ENCODE assay signal across 8 mouse cellular contexts in genomic region chr1:171328839-171329432, GRCm38 (mm10). TPM values are rescaled to one million over a fixed set of nuclear protein-coding genes. Genes with fewer than 3 reads are reported as not detected.
A peak's percentile ranks its signal among the peaks of the same experiment; 100 is the strongest.
DNase-seq lines count a peak whose midpoint lies in the region; ATAC-seq and TF ChIP-seq lines count a peak whose summit lies in the region.

Gene Dedd (plus strand): TSS chr1:171329145.

- dilution Hi-C loops in CH12.LX (cut with MboI; ENCODE audit: extremely low pct_ligation_motif_present, extremely low pct_unique_long_range_greater_than_20kb, low sequenced_read_pairs) = no loop called here

- H3K4me2 ChIP-seq in CH12.LX (ENCODE audit: insufficient read depth, low read depth, poor library complexity, severe bottlenecking) = peak within 1 kb of the TSS; percentile 99
- peak within 1 kb of the TSS; percentile 91 for H3K4me2 ChIP-seq in forebrain, embryonic 11.5 days (ENCODE audit: low read depth, low read length, severe bottlenecking)
- peak within 1 kb of the TSS; percentile 97 for H3K4me2 ChIP-seq in heart, embryonic 16.5 days (ENCODE audit: low read depth, low read length)
- peak within 1 kb of the TSS; percentile 78 for H3K4me2 ChIP-seq in liver, embryonic 15.5 days
- H3K4me2 ChIP-seq in neural tube, embryonic 12.5 days (replicated peaks) = peak within 1 kb of the TSS; percentile 90

- peak; percentile 93 for ATAC-seq in forebrain, embryonic 11.5 days (replicated peaks; ENCODE audit: low FRiP score)
- peak; percentile 90 for ATAC-seq in heart, embryonic 16.5 days (replicated peaks; ENCODE audit: extremely low read depth, insufficient read depth, low FRiP score)
- peak; percentile 84 for ATAC-seq in liver, embryonic 15.5 days (ENCODE audit: insufficient read depth)
- peak; percentile 94 for ATAC-seq in neural tube, embryonic 12.5 days (ENCODE audit: low FRiP score, low read depth)

- peak within 1 kb of the TSS; percentile 91 for H3K27ac ChIP-seq in CH12.LX (ENCODE audit: insufficient read depth, low read depth)
- H3K27ac ChIP-seq in forebrain, embryonic 11.5 days (ENCODE audit: low read depth, low read length) = peak within 1 kb of the TSS; percentile 99
- peak within 1 kb of the TSS; percentile 100 for H3K27ac ChIP-seq in heart, embryonic 16.5 days (ENCODE audit: low read length)
- peak within 1 kb of the TSS; percentile 98 for H3K27ac ChIP-seq in liver, embryonic 15.5 days (replicated peaks)
- H3K27ac ChIP-seq in neural tube, embryonic 12.5 days = peak within 1 kb of the TSS; percentile 97

- no peaks in the 10 kb centered on the region for H3K27me3 ChIP-seq in CH12.LX (replicated peaks)
- no peaks in the 10 kb centered on the region for H3K27me3 ChIP-seq in forebrain, embryonic 11.5 days (ENCODE audit: control insufficient read depth, insufficient read depth, low read length)
- no peaks in the 10 kb centered on the region for H3K27me3 ChIP-seq in heart, embryonic 16.5 days (ENCODE audit: control insufficient read depth, insufficient read depth, low read length)
- no peaks in the 10 kb centered on the region for H3K27me3 ChIP-seq in liver, embryonic 15.5 days
- H3K27me3 ChIP-seq in neural tube, embryonic 12.5 days (replicated peaks) = no peaks in the 10 kb centered on the region

- H3K4me1 ChIP-seq in CH12.LX (ENCODE audit: control insufficient read depth in 1 of 2, insufficient read depth in 2 of 2) = peaks cover 13 to 54% of the 10 kb centered on the region in 2 experiments
- H3K4me1 ChIP-seq in forebrain, embryonic 11.5 days (replicated peaks; ENCODE audit: control insufficient read depth, insufficient read depth, low read length) = peaks cover 10% of the 10 kb centered on the region; the same call in 1 of the 2 replicates
- peaks cover 33% of the 10 kb centered on the region for H3K4me1 ChIP-seq in heart, embryonic 16.5 days (ENCODE audit: control insufficient read depth, insufficient read depth, low read length)
- peaks cover 48% of the 10 kb centered on the region for H3K4me1 ChIP-seq in liver, embryonic 15.5 days (replicated peaks)
- peaks cover 35% of the 10 kb centered on the region for H3K4me1 ChIP-seq in neural tube, embryonic 12.5 days

- TF ChIP-seq CTCF in CH12.LX (conservative IDR thresholded peaks at IDR 0.05 in 1 of 2, IDR thresholded peaks at IDR 0.05 in 1 of 2; ENCODE audit: low read depth in 2 of 2, low read length in 2 of 2) = no peak

- no peak for TF ChIP-seq EP300 in CH12.LX (IDR thresholded peaks at IDR 0.05; ENCODE audit: low read length)

- in situ Hi-C loops in CH12.LX (cut with MboI; ENCODE audit: low pct_ligation_motif_present, low pct_unique_long_range_greater_than_20kb, low sequenced_read_pairs) = no loop called here

- H3K9me3 ChIP-seq in CH12.LX (replicated peaks; ENCODE audit: low read length) = no peaks in the 10 kb centered on the region
- H3K9me3 ChIP-seq in forebrain, embryonic 11.5 days (ENCODE audit: control insufficient read depth, low read length) = no peaks in the 10 kb centered on the region
- no peaks in the 10 kb centered on the region for H3K9me3 ChIP-seq in heart, embryonic 16.5 days (replicated peaks; ENCODE audit: control insufficient read depth, low read length)
- H3K9me3 ChIP-seq in liver, embryonic 15.5 days (replicated peaks) = no peaks in the 10 kb centered on the region
- no peaks in the 10 kb centered on the region for H3K9me3 ChIP-seq in neural tube, embryonic 12.5 days

- peak within 1 kb of the TSS; percentile 85 to 98 (median 90) for H3K4me3 ChIP-seq in CH12.LX (replicated peaks in 1 of 3; ENCODE audit: low read depth in 2 of 3, low read length in 2 of 3, poor library complexity in 1 of 3)
- H3K4me3 ChIP-seq in forebrain, embryonic 11.5 days (ENCODE audit: low read depth, low read length) = peak within 1 kb of the TSS; percentile 74
- H3K4me3 ChIP-seq in heart, embryonic 16.5 days (ENCODE audit: low read length) = peak within 1 kb of the TSS; percentile 93
- peak within 1 kb of the TSS; percentile 93 for H3K4me3 ChIP-seq in liver, embryonic 15.5 days (replicated peaks)
- H3K4me3 ChIP-seq in neural tube, embryonic 12.5 days = peak within 1 kb of the TSS; percentile 89

- H3K9ac ChIP-seq in CH12.LX (ENCODE audit: insufficient read depth, low read depth) = peak within 1 kb of the TSS; percentile 95
- peak within 1 kb of the TSS; percentile 96 for H3K9ac ChIP-seq in forebrain, embryonic 11.5 days (ENCODE audit: low read length)
- H3K9ac ChIP-seq in heart, embryonic 16.5 days (ENCODE audit: low read length) = peak within 1 kb of the TSS; percentile 99
- H3K9ac ChIP-seq in liver, embryonic 15.5 days = peak within 1 kb of the TSS; percentile 85
- H3K9ac ChIP-seq in neural tube, embryonic 12.5 days = peak within 1 kb of the TSS; percentile 93

- H3K36me3 ChIP-seq in CH12.LX (replicated peaks in 1 of 2; ENCODE audit: control insufficient read depth in 1 of 2, insufficient read depth in 1 of 2, low read length in 1 of 2) = peaks cover 2 to 40% of the 10 kb centered on the region in 2 experiments
- no peaks in the 10 kb centered on the region for H3K36me3 ChIP-seq in forebrain, embryonic 11.5 days (ENCODE audit: control insufficient read depth, insufficient read depth, low read length)
- H3K36me3 ChIP-seq in heart, embryonic 16.5 days (ENCODE audit: control insufficient read depth, insufficient read depth) = no peaks in the 10 kb centered on the region
- peaks cover 6% of the 10 kb centered on the region; the same call in 1 of the 2 replicates for H3K36me3 ChIP-seq in liver, embryonic 15.5 days (replicated peaks)
- H3K36me3 ChIP-seq in neural tube, embryonic 12.5 days = peaks cover 3% of the 10 kb centered on the region

- peaks cover 51% of the 10 kb centered on the region for H3K79me2 ChIP-seq in CH12.LX (replicated peaks; ENCODE audit: control insufficient read depth, extremely low read depth, insufficient read depth, poor library complexity, severe bottlenecking)

- no peak for TF ChIP-seq RAD21 in CH12.LX (IDR thresholded peaks at IDR 0.05; ENCODE audit: low read depth, low read length)

- peak; percentile 92 for DNase-seq in CH12.LX (ENCODE audit: extremely low read depth)
- DNase-seq in c-Kit-positive CD71-positive TER-119-negative erythroid progenitor cells, embryonic 14.5 days (ENCODE audit: low read depth) = peak; percentile 76
- peak; percentile 94 for DNase-seq in forebrain, embryonic 11.5 days (ENCODE audit: low spot score)
- DNase-seq in kidney, postnatal 36 days = peak; percentile 90 to 95
- DNase-seq in telencephalon, adult 2 months (ENCODE audit: low read depth, low spot score) = peak; percentile 96

- TF ChIP-seq POLR2A in CH12.LX (IDR thresholded peaks at IDR 0.05; ENCODE audit: low read depth, low read length) = peak; percentile 64

- WGBS in forebrain, embryonic 11.5 days = under 1% methylated on average over 38 of the region's 48 CpGs
- under 1% methylated on average over 41 of the region's 48 CpGs for WGBS in heart, embryonic 16.5 days
- under 1% methylated on average over 48 of the region's 48 CpGs for WGBS in liver, embryonic 15.5 days (ENCODE audit: insufficient replicate concordance)
- under 1% methylated on average over 47 of the region's 48 CpGs for WGBS in neural tube, embryonic 12.5 days

TF ChIP-seq in CH12.LX, 34 proteins besides CTCF, POLR2A, EP300 and RAD21 (continues in another document):
- TF ChIP-seq ZMIZ1 (IDR thresholded peaks at IDR 0.05; ENCODE audit: low read depth, low read length) (peak; percentile 75), ZKSCAN1 (IDR thresholded peaks at IDR 0.05; ENCODE audit: borderline replicate concordance, low read depth, low read length) (no peak), MYC (IDR thresholded peaks at IDR 0.05; ENCODE audit: low read depth, low read length) (0 out of 2 replicates have a peak, but pooled peaks have one; percentile 39), KAT2A (IDR thresholded peaks at IDR 0.05; ENCODE audit: insufficient replicate concordance, low read length) (peak; percentile 87), NELFE (IDR thresholded peaks at IDR 0.05; ENCODE audit: low read depth, low read length) (peak; percentile 52; the same call in 1 of the 2 replicates), CHD2 (IDR thresholded peaks at IDR 0.05; ENCODE audit: low read length) (peak; percentile 96), MAX (IDR thresholded peaks at IDR 0.05; ENCODE audit: low read length) (peak; percentile 64; the same call in 1 of the 2 replicates), TCF12 (IDR thresholded peaks at IDR 0.05; ENCODE audit: low read depth, low read length) (0 out of 2 replicates have a peak, but pooled peaks have one; percentile 53), ELF1 (IDR thresholded peaks at IDR 0.05; ENCODE audit: low read depth, low read length) (peak; percentile 93), HCFC1 (IDR thresholded peaks at IDR 0.05; ENCODE audit: low read depth, low read length) (peak; percentile 91), RCOR1 (conservative IDR thresholded peaks at IDR 0.05; ENCODE audit: low read depth, low read length) (0 out of 2 replicates have a peak, but pooled peaks have one; percentile 46), TBP (conservative IDR thresholded peaks at IDR 0.05; ENCODE audit: low read depth, low read length) (peak; percentile 45; the same call in 1 of the 2 replicates), NRF1 (IDR thresholded peaks at IDR 0.05; ENCODE audit: low read depth, low read length) (peak; percentile 82), USF1 (IDR thresholded peaks at IDR 0.05; ENCODE audit: low read depth, low read length) (no peak), BHLHE40 (IDR thresholded peaks at IDR 0.05; ENCODE audit: low read depth, low read length) (no peak), POLR2AphosphoS2 (IDR thresholded peaks at IDR 0.05; ENCODE audit: low read depth, low read length) (0 out of 2 replicates have a peak, but pooled peaks have one; percentile 45), IRF4 (IDR thresholded peaks at IDR 0.05; ENCODE audit: low read depth, low read length) (peak; percentile 43; the same call in 1 of the 2 replicates), ETS1 (conservative IDR thresholded peaks at IDR 0.05; ENCODE audit: low read depth, low read length) (no peak), ZC3H11A (IDR thresholded peaks at IDR 0.05; ENCODE audit: low read depth, low read length) (no peak), UBTF (IDR thresholded peaks at IDR 0.05; ENCODE audit: low read depth, low read length) (peak; percentile 84), ZNF384 (IDR thresholded peaks at IDR 0.05; ENCODE audit: low read depth, low read length) (0 out of 2 replicates have a peak, but pooled peaks have one; percentile 22), SIN3A (IDR thresholded peaks at IDR 0.05; ENCODE audit: low read length) (peak; percentile 81)

RNA-seq across cellular contexts. Expression of gene Dedd, which starts in this region (rescaled TPM):
- total RNA-seq in CH12.LX (2012; rRNA removed) (18.7 and 21.5 TPM in 2 replicates), CH12.LX (2014; rRNA removed) (13.1 and 14.5 TPM in 2 replicates)
- polyA plus RNA-seq in CH12.LX (2012; ENCODE audit: insufficient read length, low read depth) = 34.5 and 35.8 TPM in 2 replicates
- 46.5 and 46.7 TPM in 2 replicates for polyA plus RNA-seq in forebrain, embryonic 11.5 days (2014; fragmentation: Nextera tagmentation; extraction: Ambion mirVana)
- 36.0 and 37.6 TPM in 2 replicates for polyA plus RNA-seq in heart, embryonic 16.5 days (2015; fragmentation: Nextera tagmentation; extraction: Ambion mirVana)
- polyA plus RNA-seq in liver, embryonic 15.5 days (2015; fragmentation: Nextera tagmentation; extraction: Ambion mirVana) = 18.6 and 20.1 TPM in 2 replicates
- polyA plus RNA-seq in neural tube, embryonic 12.5 days (2016; fragmentation: Nextera tagmentation; extraction: Ambion mirVana) = 50.9 and 57.3 TPM in 2 replicates

Comparison
In these comparisons a context has a peak if more than half of its experiments do, and no peak if none do; other contexts are left out.
1. Peak in every context shown above with its lines: DNase-seq, ATAC-seq, H3K4me3 ChIP-seq and H3K27ac ChIP-seq.